Mouse (Mus musculus): Measurements from ENCODE around the gene Arl13b. TPM values are rescaled to one million over a fixed set of nuclear protein-coding genes. Genes with fewer than 3 reads are reported as not detected.

Arl13b gene
- polyA plus RNA-seq, 1 experiment = 6.0 TPM

DNA sequence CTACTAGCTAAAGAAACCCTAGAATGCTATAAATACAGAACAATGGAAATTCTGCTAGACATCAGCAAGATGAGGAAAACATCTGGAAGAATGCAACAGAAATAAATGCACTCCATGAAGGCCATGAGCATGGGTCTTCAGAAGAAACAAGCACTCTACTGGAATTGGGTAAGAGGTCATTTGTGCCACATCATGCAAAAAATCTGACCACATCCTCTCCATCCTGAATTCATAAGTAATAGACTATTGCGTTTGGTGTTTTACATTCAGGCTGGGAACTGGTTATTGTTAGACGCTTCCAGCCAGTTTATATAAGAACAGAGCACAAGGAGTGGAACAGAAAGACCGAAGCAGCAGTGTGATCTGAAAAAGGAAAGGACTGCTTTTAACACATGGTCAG, 48.0 kb downstream of the Arl13b start:
- no peak for DNase-seq
- TF ChIP-seq CTCF (IDR thresholded peaks at IDR 0.05; ENCODE audit: insufficient read depth, low read length) = no peak
- no peak for TF ChIP-seq POLR2A (IDR thresholded peaks at IDR 0.05; ENCODE audit: borderline replicate concordance, extremely low read depth, low read depth, low read length)
- H3K4me3 ChIP-seq (replicated peaks; ENCODE audit: extremely low read depth, low read depth, low read length) = no peak overlapping the region
- 81% methylated on average over 3 of the region's 3 CpGs for WGBS
- H3K4me1 ChIP-seq (ENCODE audit: control insufficient read depth, insufficient read depth, low read length) = no peaks in the 10 kb centered on the region

DNA sequence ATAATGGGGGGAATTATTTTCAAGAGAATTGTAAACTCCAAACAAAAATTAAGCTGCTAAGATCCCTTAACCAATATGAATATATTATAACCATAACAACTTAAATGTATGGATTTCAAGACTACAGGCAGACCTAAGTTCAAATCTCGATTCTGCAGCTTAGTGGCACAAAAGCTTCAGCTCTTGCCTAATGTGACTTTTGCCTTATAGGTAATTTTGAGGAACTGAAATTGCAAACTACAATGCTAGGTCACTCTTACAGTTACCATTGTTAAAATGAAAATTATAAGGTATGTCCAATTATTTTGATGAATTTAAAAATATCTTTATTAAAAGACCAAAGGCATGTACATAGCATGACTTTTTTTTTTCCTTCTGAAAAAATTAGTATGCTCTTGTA, 50.2 kb downstream of the Arl13b start:
- TF ChIP-seq CTCF (IDR thresholded peaks at IDR 0.05; ENCODE audit: insufficient read depth, low read length) (no peak), POLR2A (IDR thresholded peaks at IDR 0.05; ENCODE audit: borderline replicate concordance, extremely low read depth, low read depth, low read length) (no peak)
- no peak for DNase-seq
- no peaks in the 10 kb centered on the region for H3K4me1 ChIP-seq (ENCODE audit: control insufficient read depth, insufficient read depth, low read length)
- H3K4me3 ChIP-seq (replicated peaks; ENCODE audit: extremely low read depth, low read depth, low read length) = no peak overlapping the region
- WGBS = 80% methylated on average over 1 of the region's 1 CpGs

DNA sequence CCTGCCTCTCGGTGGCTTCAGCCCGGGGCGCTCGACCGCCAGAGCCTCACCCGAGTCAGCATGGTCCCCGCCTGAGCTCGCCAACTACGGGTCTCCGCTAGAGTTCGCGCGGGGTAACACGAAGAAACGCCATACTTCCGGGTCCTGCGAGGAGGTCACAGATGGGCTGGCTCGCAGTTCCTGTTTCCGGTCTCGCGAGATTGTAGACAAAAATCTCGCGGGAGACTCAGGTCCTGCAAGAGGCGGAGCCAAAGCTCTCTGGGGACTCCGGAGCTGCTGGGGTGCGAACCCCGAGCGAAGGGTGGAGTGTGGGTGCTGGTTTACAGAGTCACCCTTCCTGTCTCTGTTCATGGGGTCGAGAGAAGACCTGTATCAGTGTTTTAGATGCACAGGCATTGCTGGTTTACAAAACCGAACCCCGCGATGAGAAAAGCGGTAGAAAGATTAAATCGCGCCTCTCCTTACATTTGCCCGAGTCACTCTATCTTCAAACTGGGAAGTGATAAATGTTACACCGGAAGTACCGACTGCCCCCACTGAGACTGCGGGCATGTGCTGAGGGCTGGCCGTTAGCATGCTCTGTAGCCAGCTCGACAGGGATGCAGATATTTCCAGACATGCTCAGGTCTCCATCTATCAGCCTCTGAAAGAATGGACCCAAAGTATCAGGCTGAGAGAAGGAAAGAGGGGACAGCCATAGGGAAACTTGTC, 60.1 kb downstream of the Arl13b start, which contains the start of gene Nsun3:
TSS of gene Nsun3 (minus strand) at position 198 of the 711 bp plus-strand sequence.
- Histone ChIP-seq H3K4me1 (ENCODE audit: control insufficient read depth, insufficient read depth, low read length) (peaks cover 5% of the 10 kb centered on the region), H3K4me3 (replicated peaks; ENCODE audit: extremely low read depth, low read depth, low read length) (peak within 1 kb of the TSS; percentile 80)
- peak; percentile 91; the same call in 1 of the 2 replicates for TF ChIP-seq POLR2A (IDR thresholded peaks at IDR 0.05; ENCODE audit: borderline replicate concordance, extremely low read depth, low read depth, low read length)
- TF ChIP-seq CTCF (IDR thresholded peaks at IDR 0.05; ENCODE audit: insufficient read depth, low read length) = no peak
- WGBS = 2% methylated on average over 41 of the region's 41 CpGs
- peak; percentile 84 for DNase-seq

DNA sequence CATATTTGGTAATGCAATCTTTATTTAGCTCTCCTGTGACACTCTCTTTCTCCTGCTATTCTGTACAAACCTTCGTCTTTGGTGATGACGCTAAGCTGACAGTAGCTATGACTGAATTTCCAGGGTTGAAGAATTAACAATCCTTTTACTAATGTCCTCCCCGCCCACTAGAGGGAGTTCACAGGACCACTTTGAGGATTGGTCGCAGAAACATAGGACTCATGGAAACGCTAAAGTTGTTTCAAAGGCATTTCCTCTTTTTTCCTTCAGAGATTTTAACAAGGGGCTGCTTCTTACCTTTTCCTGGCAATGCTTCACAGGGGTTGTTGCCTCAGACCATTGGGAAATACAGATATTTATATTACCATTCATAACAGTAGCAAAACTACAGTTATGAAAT, 64.6 kb downstream of the Arl13b start:
- H3K4me1 ChIP-seq (ENCODE audit: control insufficient read depth, insufficient read depth, low read length) = peaks cover 5% of the 10 kb centered on the region
- WGBS = 29% methylated on average over 5 of the region's 5 CpGs
- no peak for TF ChIP-seq POLR2A (IDR thresholded peaks at IDR 0.05; ENCODE audit: borderline replicate concordance, extremely low read depth, low read depth, low read length)
- no peak for TF ChIP-seq CTCF (IDR thresholded peaks at IDR 0.05; ENCODE audit: insufficient read depth, low read length)
- no peak overlapping the region for H3K4me3 ChIP-seq (replicated peaks; ENCODE audit: extremely low read depth, low read depth, low read length)
- DNase-seq = no peak

DNA sequence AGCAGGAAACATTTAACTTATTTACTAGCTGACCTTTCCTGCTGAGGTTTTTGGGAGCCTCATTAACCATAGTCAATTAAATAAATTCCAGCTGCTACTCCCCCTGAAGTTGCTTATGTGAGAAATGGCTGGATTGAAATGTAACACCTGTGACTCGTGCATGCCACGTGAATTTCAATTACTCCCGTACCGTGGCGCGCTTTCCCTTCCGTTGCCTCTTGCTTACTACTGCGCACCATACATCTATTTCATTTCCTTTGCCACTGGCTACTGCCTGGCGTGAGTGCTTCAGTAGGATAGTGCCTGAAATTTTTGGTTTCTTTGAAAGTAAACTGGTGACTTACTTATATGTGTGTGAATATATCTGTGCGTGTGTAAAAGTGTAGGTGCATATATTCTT, 68.6 kb downstream of the Arl13b start:
- no peak for DNase-seq
- Histone ChIP-seq H3K4me1 (ENCODE audit: control insufficient read depth, insufficient read depth, low read length) (no peaks in the 10 kb centered on the region), H3K4me3 (replicated peaks; ENCODE audit: extremely low read depth, low read depth, low read length) (no peak overlapping the region)
- TF ChIP-seq POLR2A (IDR thresholded peaks at IDR 0.05; ENCODE audit: borderline replicate concordance, extremely low read depth, low read depth, low read length) (no peak), CTCF (IDR thresholded peaks at IDR 0.05; ENCODE audit: insufficient read depth, low read length) (no peak)
- 86% methylated on average over 10 of the region's 10 CpGs for WGBS

DNA sequence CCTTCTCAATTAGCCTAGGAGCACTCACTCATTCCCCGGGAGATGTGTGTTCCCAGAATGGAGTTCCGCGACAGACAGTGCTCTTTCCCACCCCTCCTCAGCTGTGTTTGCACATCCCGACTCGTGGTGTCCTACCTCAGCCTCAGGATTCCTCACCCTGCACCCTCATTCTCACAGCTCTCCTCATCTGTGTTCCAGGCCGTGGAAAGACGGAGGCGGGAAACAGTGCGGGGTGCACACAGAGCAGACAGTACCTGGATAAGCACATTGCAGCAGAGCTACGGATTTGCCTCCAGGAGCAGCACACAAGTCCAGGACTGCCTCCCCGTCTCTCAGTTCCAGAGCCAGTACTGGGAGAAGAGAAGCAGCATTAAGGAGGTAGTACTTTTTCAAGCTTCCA, 70.8 kb downstream of the Arl13b start:
- no peak for DNase-seq
- WGBS = 86% methylated on average over 11 of the region's 11 CpGs
- Histone ChIP-seq H3K4me3 (replicated peaks; ENCODE audit: extremely low read depth, low read depth, low read length) (no peak overlapping the region), H3K4me1 (ENCODE audit: control insufficient read depth, insufficient read depth, low read length) (no peaks in the 10 kb centered on the region)
- TF ChIP-seq CTCF (IDR thresholded peaks at IDR 0.05; ENCODE audit: insufficient read depth, low read length) (no peak), POLR2A (IDR thresholded peaks at IDR 0.05; ENCODE audit: borderline replicate concordance, extremely low read depth, low read depth, low read length) (no peak)

DNA sequence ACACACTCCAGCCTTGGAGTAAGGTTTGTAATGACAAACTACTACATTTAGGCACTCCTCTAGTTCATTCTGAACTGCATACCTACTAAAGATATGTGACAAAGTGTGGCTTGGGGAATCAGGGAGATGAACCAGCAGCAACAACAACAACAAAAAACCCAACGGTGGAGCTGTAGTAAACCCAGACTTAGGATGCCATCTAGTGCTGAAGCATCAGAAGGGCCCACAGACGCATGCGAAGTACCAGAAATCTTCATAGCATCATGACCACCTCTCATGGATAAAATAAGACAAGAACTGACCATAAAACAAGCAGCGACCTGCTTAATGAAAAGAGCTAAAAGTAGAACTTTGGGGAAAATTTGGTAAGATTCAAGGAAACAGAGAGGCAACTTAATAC, 73.4 kb downstream of the Arl13b start:
- Histone ChIP-seq H3K4me1 (ENCODE audit: control insufficient read depth, insufficient read depth, low read length) (no peaks in the 10 kb centered on the region), H3K4me3 (replicated peaks; ENCODE audit: extremely low read depth, low read depth, low read length) (no peak overlapping the region)
- 81% methylated on average over 4 of the region's 4 CpGs for WGBS
- DNase-seq = no peak
- TF ChIP-seq POLR2A (IDR thresholded peaks at IDR 0.05; ENCODE audit: borderline replicate concordance, extremely low read depth, low read depth, low read length) (no peak), CTCF (IDR thresholded peaks at IDR 0.05; ENCODE audit: insufficient read depth, low read length) (no peak)

DNA sequence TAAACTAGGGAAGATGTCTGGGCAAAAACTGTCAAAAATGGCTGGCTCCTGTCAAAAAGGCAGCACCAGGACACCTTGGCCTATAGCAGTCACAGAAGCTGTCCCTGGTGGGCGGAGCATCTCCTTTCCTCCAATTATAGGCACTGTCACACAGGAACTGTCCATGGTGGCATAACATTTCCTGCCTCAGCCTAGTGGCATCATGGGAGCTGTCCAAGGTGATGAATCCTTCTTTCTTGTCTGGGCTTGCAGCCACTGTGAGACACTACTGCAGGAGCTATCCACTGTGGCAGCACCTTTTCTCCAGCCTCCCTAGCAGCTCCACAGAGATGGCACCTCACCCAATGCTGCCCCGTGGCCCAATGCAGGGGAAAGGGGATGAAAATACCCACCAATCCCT, 88.5 kb downstream of the Arl13b start:
- Histone ChIP-seq H3K4me1 (ENCODE audit: control insufficient read depth, insufficient read depth, low read length) (no peaks in the 10 kb centered on the region), H3K4me3 (replicated peaks; ENCODE audit: extremely low read depth, low read depth, low read length) (no peak overlapping the region)
- 95% methylated on average over 2 of the region's 2 CpGs for WGBS
- no peak for DNase-seq
- TF ChIP-seq POLR2A (IDR thresholded peaks at IDR 0.05; ENCODE audit: borderline replicate concordance, extremely low read depth, low read depth, low read length) (no peak), CTCF (IDR thresholded peaks at IDR 0.05; ENCODE audit: insufficient read depth, low read length) (no peak)

DNA sequence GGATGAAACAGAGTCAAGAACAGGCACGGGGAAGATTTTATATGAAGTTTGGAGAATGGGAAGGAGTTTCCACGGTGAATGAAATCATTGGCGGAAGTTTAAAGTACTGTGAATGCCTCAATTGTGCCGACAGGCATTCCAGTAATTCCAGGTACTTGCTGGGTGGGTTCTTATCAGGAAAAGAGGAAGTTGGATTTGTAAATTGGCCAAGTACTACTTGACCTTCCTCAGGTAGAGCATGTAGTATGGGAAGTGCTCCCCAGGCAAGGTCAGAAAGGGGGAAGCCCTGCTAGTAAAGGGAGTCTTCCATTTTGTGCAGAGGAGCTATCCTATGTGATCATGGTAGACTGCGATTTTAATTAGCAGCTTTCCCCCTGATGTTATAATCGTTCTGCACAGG, 91.5 kb downstream of the Arl13b start:
- no peak overlapping the region for H3K4me3 ChIP-seq (replicated peaks; ENCODE audit: extremely low read depth, low read depth, low read length)
- no peak for DNase-seq
- TF ChIP-seq POLR2A (IDR thresholded peaks at IDR 0.05; ENCODE audit: borderline replicate concordance, extremely low read depth, low read depth, low read length) (no peak), CTCF (IDR thresholded peaks at IDR 0.05; ENCODE audit: insufficient read depth, low read length) (no peak)
- no peaks in the 10 kb centered on the region for H3K4me1 ChIP-seq (ENCODE audit: control insufficient read depth, insufficient read depth, low read length)
- WGBS = 71% methylated on average over 6 of the region's 6 CpGs

DNA sequence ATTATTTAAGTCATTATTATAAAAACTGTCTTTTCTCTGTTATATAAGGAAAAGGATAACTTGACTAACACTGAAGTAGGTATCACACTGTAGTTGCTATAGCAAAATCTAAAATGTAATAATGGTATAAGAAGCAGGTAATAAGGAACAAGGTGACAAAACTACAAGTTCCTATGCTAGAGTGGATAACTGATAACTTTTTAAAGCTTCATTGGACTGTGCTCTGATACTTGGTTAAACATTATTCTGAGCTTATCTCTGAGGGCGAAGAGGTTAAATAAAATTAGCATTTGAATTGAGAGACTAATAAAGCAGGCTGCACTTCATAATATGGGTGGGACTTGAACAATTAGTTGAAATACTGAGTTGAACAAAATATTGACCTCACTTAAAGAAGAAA, 93.2 kb downstream of the Arl13b start:
- no peak for TF ChIP-seq POLR2A (IDR thresholded peaks at IDR 0.05; ENCODE audit: borderline replicate concordance, extremely low read depth, low read depth, low read length)
- no peak for TF ChIP-seq CTCF (IDR thresholded peaks at IDR 0.05; ENCODE audit: insufficient read depth, low read length)
- Histone ChIP-seq H3K4me3 (replicated peaks; ENCODE audit: extremely low read depth, low read depth, low read length) (no peak overlapping the region), H3K4me1 (ENCODE audit: control insufficient read depth, insufficient read depth, low read length) (no peaks in the 10 kb centered on the region)
- DNase-seq = no peak
- 86% methylated on average over 1 of the region's 1 CpGs for WGBS

Data from lung, adult 2 months (tissue).